Mouse (Mus musculus) myocyte (in vitro differentiated cells): ENCODE measurements around the gene Sec24c. TPM values are rescaled to one million over a fixed set of nuclear protein-coding genes. Genes with fewer than 3 reads are reported as not detected.

Experiments
- H3K27me3 ChIP-seq: one replicate; pipeline ENCODE4 v1.6.1; 2011; ENCODE audit not compliant: control insufficient read depth, insufficient read depth, insufficient read length
- H3K36me3 ChIP-seq: one replicate; pipeline ENCODE4 v1.6.1; 2011; ENCODE audit not compliant: control insufficient read depth, insufficient read depth
- H3K4me2 ChIP-seq: one replicate; pipeline ENCODE4 v1.6.1; 2011; ENCODE audit warnings: low read depth, control low read depth
- H3K4me3 ChIP-seq: one replicate; pipeline ENCODE4 v1.5.1; 2011; ENCODE audit warnings: mild to moderate bottlenecking, control low read depth, moderate library complexity
- H3K79me2 ChIP-seq: one replicate; pipeline ENCODE4 v1.6.1; 2011; ENCODE audit not compliant: control insufficient read depth, insufficient read depth
- H3ac ChIP-seq: one replicate; pipeline ENCODE4 v1.6.1; 2011; ENCODE audit not compliant: control insufficient read depth, insufficient read length
- CEBPB ChIP-seq: IDR thresholded peaks from 2 replicates; pipeline ENCODE4 v1.6.1; 2011; ENCODE audit warnings: mild to moderate bottlenecking, moderate library complexity; ENCODE audit not compliant: poor library complexity, insufficient read depth, severe bottlenecking
- E2F4 ChIP-seq: IDR thresholded peaks from one replicate; pipeline ENCODE4 v1.6.1; 2011; ENCODE audit warnings: mild to moderate bottlenecking, control low read depth, moderate library complexity; ENCODE audit not compliant: insufficient read depth
- MAX ChIP-seq: IDR thresholded peaks from one replicate; pipeline ENCODE4 v1.6.1; 2011; ENCODE audit warnings: low read depth, mild to moderate bottlenecking, control low read depth
- MYOD1 ChIP-seq, 3 experiments: IDR thresholded peaks; one replicate each; pipeline ENCODE4 v1.6.1; 2011; ENCODE audit warnings: control low read depth in 2 of 3, low read depth in 2 of 3, mild to moderate bottlenecking in 2 of 3, moderate library complexity in 1 of 3; ENCODE audit not compliant: insufficient read length in 2 of 3, control insufficient read depth in 1 of 3
- MYOG ChIP-seq, 3 experiments: IDR thresholded peaks; one replicate each; pipeline ENCODE4 v1.6.1; 2011; ENCODE audit warnings: control low read depth in 2 of 3, low read depth in 2 of 3, mild to moderate bottlenecking in 2 of 3; ENCODE audit not compliant: insufficient read length in 2 of 3, control insufficient read depth in 1 of 3, insufficient read depth in 1 of 3
- POLR2A ChIP-seq: IDR thresholded peaks from one replicate; pipeline ENCODE4 v1.6.1; 2011; ENCODE audit warnings: low read depth, mild to moderate bottlenecking, control low read depth, moderate library complexity; ENCODE audit not compliant: insufficient read length
- POLR2AphosphoS2 ChIP-seq: IDR thresholded peaks from one replicate; pipeline ENCODE4 v1.6.1; 2011; ENCODE audit warnings: low read depth, control low read depth; ENCODE audit not compliant: insufficient read length
- REST ChIP-seq: IDR thresholded peaks from one replicate; pipeline ENCODE4 v1.6.1; 2011; ENCODE audit warnings: mild to moderate bottlenecking, control low read depth, moderate library complexity; ENCODE audit not compliant: insufficient read depth, insufficient read length
- SRF ChIP-seq: IDR thresholded peaks from one replicate; pipeline ENCODE4 v1.6.1; 2011; ENCODE audit warnings: low read depth; ENCODE audit not compliant: control insufficient read depth, insufficient read length
- TCF12 ChIP-seq: IDR thresholded peaks from one replicate; pipeline ENCODE4 v1.6.1; 2011; ENCODE audit warnings: mild to moderate bottlenecking, control low read depth; ENCODE audit not compliant: poor library complexity, insufficient read depth, severe bottlenecking
- TCF3 ChIP-seq: IDR thresholded peaks from one replicate; pipeline ENCODE4 v1.6.1; 2011; ENCODE audit warnings: low read depth, control low read depth; ENCODE audit not compliant: insufficient read length
- USF1 ChIP-seq: IDR thresholded peaks from one replicate; pipeline ENCODE4 v1.6.1; 2011; ENCODE audit warnings: low read depth, mild to moderate bottlenecking, control low read depth, moderate library complexity
- polyA plus RNA-seq: library from polyadenylated mRNA; unstranded; fragments of >200 nt; fragmentation: generic; extraction: Trizol; gene quantifications from one replicate; pipeline ENCODE4 v1.2.1, GENCODE M21; 2012; ENCODE audit warnings: missing spikeins

Gene Sec24c
- polyA plus RNA-seq, 1 experiment = 68.6 TPM

DNA sequence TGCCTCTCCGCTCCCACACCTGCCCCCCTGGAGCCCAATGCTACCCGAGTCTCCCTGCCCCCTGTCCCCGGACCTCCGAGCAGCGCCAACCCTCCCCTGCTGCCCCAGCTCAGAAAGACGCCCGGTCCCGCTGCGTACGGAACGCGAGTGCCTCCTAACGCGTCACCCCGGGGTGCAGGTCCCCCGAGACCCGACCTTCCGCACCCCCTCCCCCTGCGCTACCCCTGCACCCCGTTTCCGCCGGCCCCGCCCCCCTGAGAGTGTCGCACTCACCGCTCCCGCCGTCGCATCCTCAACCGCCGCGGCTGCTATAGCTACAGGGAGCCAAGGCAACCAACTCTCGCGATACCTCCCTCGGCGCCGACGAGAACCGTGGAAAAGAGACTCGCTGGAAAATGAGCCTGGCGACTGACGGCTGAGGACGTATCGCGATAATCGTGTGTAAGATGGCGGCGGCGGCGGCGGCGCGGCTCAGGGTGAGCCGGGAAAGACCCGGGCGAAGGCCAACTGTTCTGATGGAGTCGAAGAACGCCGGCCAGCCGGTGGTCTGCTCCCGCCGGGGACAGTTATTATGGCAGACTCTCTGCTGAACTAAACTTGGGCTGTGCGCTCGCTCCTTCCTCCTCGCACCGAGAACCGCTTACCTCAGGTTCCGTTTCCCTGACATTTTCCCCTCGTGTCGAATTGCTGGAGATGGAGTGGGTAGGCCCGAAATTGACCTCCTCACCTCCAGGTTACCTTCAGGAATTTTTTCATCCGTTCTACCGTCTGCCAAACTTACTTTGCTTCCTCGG is 33.3 kb upstream of the Sec24c start, which contains the start of gene Usp54:
Usp54 (minus strand) TSS at position 420 of the 794 bp plus-strand sequence.
- no peaks in the 10 kb centered on the region for H3K36me3 ChIP-seq
- H3K79me2 ChIP-seq = peaks cover 21% of the 10 kb centered on the region
- TF ChIP-seq POLR2AphosphoS2 = peak; percentile 76
- TF ChIP-seq POLR2A = peak; percentile 89
- peak in 1 of 3 experiments; percentile 45 for TF ChIP-seq MYOD1 (IDR thresholded peaks at IDR 0.05; ENCODE audit: control insufficient read depth in 1 of 3, insufficient read length in 2 of 3, low read depth in 2 of 3)
- TF ChIP-seq MYOG (IDR thresholded peaks at IDR 0.05; ENCODE audit: control insufficient read depth in 1 of 3, insufficient read depth in 1 of 3, insufficient read length in 2 of 3, low read depth in 2 of 3) = no peak
- peak within 1 kb of the TSS; percentile 99 for H3K4me2 ChIP-seq
- peak within 1 kb of the TSS; percentile 55 for H3ac ChIP-seq
- H3K4me3 ChIP-seq = peak within 1 kb of the TSS; percentile 95
- no peaks in the 10 kb centered on the region for H3K27me3 ChIP-seq

DNA sequence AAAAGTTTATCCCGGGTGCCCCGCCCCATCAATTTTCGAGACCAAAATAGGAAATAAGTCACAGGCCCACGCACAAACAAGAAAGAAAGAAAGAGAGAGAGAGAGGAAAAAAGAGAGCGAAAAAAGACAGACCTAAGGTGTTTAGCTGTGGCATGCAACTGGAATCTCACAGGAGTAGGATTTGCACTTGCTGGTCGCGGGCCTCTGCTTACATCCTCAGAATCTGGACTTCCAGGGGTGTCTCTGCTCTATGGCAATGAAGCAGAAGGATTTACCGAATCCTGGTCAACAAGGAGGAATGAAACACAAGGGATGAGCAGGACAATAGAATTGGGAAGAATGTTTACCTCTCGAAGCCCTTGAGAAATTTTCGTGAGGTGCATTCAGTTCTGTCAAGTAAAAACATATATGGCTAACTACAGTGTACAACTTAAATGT is 32.7 kb upstream of the Sec24c start:
- TF ChIP-seq POLR2A = no peak
- no peak for TF ChIP-seq REST
- no peak for TF ChIP-seq MAX
- no peak for TF ChIP-seq MYOD1 (IDR thresholded peaks at IDR 0.05; ENCODE audit: control insufficient read depth in 1 of 3, insufficient read length in 2 of 3, low read depth in 2 of 3)
- no peak for TF ChIP-seq SRF
- TF ChIP-seq CEBPB = no peak
- no peak for TF ChIP-seq E2F4
- TF ChIP-seq MYOG (IDR thresholded peaks at IDR 0.05; ENCODE audit: control insufficient read depth in 1 of 3, insufficient read depth in 1 of 3, insufficient read length in 2 of 3, low read depth in 2 of 3) = no peak
- peak overlapping the region; percentile 55 for H3ac ChIP-seq

DNA sequence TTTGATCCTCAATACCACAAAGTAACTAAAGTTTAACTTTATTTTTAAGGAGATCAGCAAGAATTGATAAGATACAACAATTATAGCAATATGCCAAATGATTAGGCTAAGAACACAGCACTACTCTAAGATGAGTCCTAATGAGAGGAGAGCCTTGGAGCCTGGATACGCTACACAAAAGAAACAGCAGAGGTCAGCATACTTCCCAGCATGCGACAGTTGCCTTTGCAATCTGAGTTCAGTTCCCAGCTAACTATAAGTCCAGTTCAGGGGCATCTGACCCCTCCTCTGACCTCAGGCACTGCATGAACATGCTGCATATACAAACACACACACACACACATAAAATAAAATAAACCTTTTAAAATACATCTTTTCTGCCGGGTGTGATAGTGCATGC is 28.6 kb upstream of the Sec24c start:
- no peak overlapping the region for H3ac ChIP-seq
- no peaks in the 10 kb centered on the region for H3K27me3 ChIP-seq
- H3K36me3 ChIP-seq = no peaks in the 10 kb centered on the region
- no peak overlapping the region for H3K4me3 ChIP-seq
- TF ChIP-seq MAX = no peak
- TF ChIP-seq CEBPB = no peak
- no peak for TF ChIP-seq TCF3
- no peak for TF ChIP-seq REST
- no peak for TF ChIP-seq E2F4
- TF ChIP-seq USF1 = no peak
- TF ChIP-seq POLR2A = no peak
- TF ChIP-seq MYOG (IDR thresholded peaks at IDR 0.05; ENCODE audit: control insufficient read depth in 1 of 3, insufficient read depth in 1 of 3, insufficient read length in 2 of 3, low read depth in 2 of 3) = no peak
- H3K4me2 ChIP-seq = no peak overlapping the region
- peaks cover 11% of the 10 kb centered on the region for H3K79me2 ChIP-seq

More for the DNA sequence above, 32.7 kb upstream of the Sec24c start:
- Histone ChIP-seq H3K4me2 (peak overlapping the region; percentile 99), H3K27me3 (no peaks in the 10 kb centered on the region), H3K79me2 (peaks cover 21% of the 10 kb centered on the region), H3K4me3 (peak overlapping the region; percentile 95), H3K36me3 (no peaks in the 10 kb centered on the region)

DNA sequence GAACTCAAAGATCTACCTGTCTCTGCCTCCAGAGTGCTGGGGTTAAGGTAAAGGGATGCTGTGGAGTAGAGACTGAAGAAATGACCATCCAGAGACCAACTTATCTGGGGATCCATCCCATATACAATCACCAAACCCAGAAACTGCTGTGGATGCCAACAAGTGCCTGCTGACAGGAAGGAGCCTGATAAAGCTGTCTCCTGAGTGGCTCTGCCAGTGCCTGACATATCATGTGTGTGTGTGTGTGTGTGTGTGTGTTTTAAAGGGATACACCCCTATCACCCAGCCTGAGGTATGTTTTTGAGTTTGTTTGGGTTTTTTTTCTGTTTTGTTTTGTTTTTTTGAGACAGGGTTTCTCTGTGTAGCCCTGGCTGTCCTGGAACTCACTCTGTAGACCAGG is 27.7 kb upstream of the Sec24c start:
- no peak overlapping the region for H3K4me3 ChIP-seq
- no peaks in the 10 kb centered on the region for H3K27me3 ChIP-seq
- H3ac ChIP-seq = no peak overlapping the region
- no peaks in the 10 kb centered on the region for H3K36me3 ChIP-seq
- H3K79me2 ChIP-seq = peaks cover 8% of the 10 kb centered on the region
- no peak overlapping the region for H3K4me2 ChIP-seq
- no peak for TF ChIP-seq MAX
- no peak for TF ChIP-seq POLR2AphosphoS2
- TF ChIP-seq TCF12 = no peak
- TF ChIP-seq REST = no peak
- no peak for TF ChIP-seq E2F4
- no peak for TF ChIP-seq TCF3

DNA sequence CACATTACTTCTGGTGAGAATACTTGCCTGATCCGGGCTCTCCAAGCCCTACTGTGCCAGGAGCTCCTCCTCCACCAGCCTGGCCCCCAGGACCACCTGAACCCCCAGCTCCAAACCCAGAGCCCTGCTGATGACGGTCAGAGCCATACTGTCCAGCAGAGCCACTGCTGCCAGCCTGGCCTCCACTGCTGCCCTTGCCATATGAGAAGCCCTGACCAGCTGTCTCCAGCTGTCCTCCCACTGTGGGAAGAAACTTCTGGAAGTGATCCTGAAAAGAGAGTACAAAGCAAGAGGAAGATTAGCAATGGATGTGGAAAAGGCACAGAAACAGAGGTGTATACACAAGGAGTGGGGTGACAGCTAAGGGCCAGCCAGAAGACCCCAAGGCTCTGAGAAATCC is 23.1 kb upstream of the Sec24c start:
- Histone ChIP-seq H3ac (no peak overlapping the region), H3K4me3 (no peak overlapping the region), H3K4me2 (no peak overlapping the region), H3K79me2 (no peaks in the 10 kb centered on the region), H3K36me3 (no peaks in the 10 kb centered on the region), H3K27me3 (no peaks in the 10 kb centered on the region)
- TF ChIP-seq MYOG (IDR thresholded peaks at IDR 0.05; ENCODE audit: control insufficient read depth in 1 of 3, insufficient read depth in 1 of 3, insufficient read length in 2 of 3, low read depth in 2 of 3) = peak; percentile 29 to 85 (median 72)
- TF ChIP-seq MYOD1 (IDR thresholded peaks at IDR 0.05; ENCODE audit: control insufficient read depth in 1 of 3, insufficient read length in 2 of 3, low read depth in 2 of 3) = peak; percentile 55 to 82 (median 79)
- TF ChIP-seq TCF3 = no peak
